Mouse (Mus musculus): ENCODE measurements around the gene Myo15. TPM values are rescaled to one million over a fixed set of nuclear protein-coding genes. Genes with fewer than 3 reads are reported as not detected.
"Not testable (repeated sequence)": the region's sequence is repeated elsewhere in the genome, so short reads cannot be mapped to it uniquely, and the experiment has no call there.

The Myo15 gene
- total RNA-seq, 2 experiments from 2014 or later: not detected

- no peak for DNase-seq
Observed at GRCm38 (mm10) chr11:60553091-60553490, 84.0 kb downstream of the Myo15 start.

GRCm38 (mm10) chr11:60557675-60558074 is 88.5 kb downstream of the Myo15 start:
- DNase-seq: no peak

DNA sequence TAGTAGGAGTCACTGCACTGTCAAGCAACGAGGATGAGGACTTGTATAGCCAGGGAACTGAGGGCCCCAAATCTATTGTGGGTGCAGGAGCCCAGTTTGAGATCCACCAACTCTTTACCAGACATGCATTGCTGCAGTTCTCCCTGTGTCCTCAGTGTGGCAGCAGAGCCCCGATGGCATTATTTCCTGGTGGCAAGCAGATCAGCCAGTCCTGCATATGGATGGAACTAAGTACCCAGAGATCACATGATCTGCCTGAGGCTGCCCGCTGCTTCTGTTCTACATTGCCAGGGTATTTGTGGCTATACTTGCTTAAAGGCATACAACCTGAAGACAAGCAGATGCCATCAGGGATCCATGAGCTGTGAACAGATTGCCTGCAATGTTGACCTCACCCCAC is 90.2 kb downstream of the Myo15 start:
- DNase-seq: peak; percentile 62 to 82

DNA sequence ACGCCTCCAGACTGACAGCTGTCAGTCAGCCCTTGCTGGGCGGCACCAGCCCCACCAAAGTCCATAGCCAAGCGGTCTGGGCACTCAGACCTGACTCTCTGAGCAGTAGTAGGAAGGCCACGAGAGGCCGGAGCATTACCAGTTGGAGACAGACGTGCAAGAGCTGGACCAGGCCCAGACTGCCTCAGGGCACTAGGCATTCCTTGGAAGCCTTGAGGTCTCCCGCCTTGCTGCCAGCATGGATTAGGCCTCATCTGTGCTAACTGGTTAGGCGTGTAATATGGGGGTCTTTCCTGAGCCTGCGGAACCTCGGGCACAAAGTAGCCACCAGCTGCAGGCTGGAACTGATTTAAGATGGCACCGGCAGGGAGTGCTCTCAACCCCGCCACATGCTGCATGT is 104.9 kb downstream of the Myo15 start:
- not testable (repeated sequence) for DNase-seq

Other genes starting within 250 kb of the Myo15 start
- 10 to 100 TPM; 25.7 to 36.6 TPM for gene Srebf1, start 246.8 kb upstream of the Myo15 start, total RNA-seq (2021)
- gene Tom1l2, start 116.4 kb upstream of the Myo15 start, total RNA-seq (2021): 100 to 1,000 TPM; 107 to 116 TPM
- 1 to 10 TPM; 3.3 TPM for gene Drc3, start 116.0 kb upstream of the Myo15 start, total RNA-seq (2021)
- gene Gid4, start 52.2 kb upstream of the Myo15 start, total RNA-seq (2021): 10 to 100 TPM; 41.2 to 48.6 TPM
- 10 to 100 TPM; 43.0 to 49.2 TPM for gene Atpaf2, start 50.9 kb upstream of the Myo15 start, total RNA-seq (2021)
- gene Drg2, start 14.7 kb upstream of the Myo15 start, total RNA-seq (2021): 10 to 100 TPM; 26.4 to 30.5 TPM
- 10 to 100 TPM; 77.6 to 82.0 TPM for gene Alkbh5, start 67.0 kb downstream of the Myo15 start, total RNA-seq (2021)
- 10 to 100 TPM; 10.4 to 10.8 TPM for gene Llgl1, start 230.4 kb downstream of the Myo15 start, total RNA-seq (2021)